Mouse (Mus musculus): Measurements from ENCODE around the gene Slc13a1. TPM values are rescaled to one million over a fixed set of nuclear protein-coding genes. Genes with fewer than 3 reads are reported as not detected.
A peak's percentile ranks its signal among the peaks of the same experiment; 100 is the strongest.
"Not testable (repeated sequence)": the region's sequence is repeated elsewhere in the genome, so short reads cannot be mapped to it uniquely, and the experiment has no call there.

The Slc13a1 gene
- polyA plus RNA-seq (2017; shearing (Covaris generic)): not detected

- no peak for ATAC-seq
Observed at GRCm38 (mm10) chr6:24167734-24168327, at the start of gene Slc13a1. Gene Slc13a1, minus strand, starts transcription at chr6:24168092.

- no peak for ATAC-seq
Observed at GRCm38 (mm10) chr6:24207866-24208265, 40.0 kb upstream of the Slc13a1 start.

GRCm38 (mm10) chr6:24202226-24202625 is 34.3 kb upstream of the Slc13a1 start:
- no peak for ATAC-seq

GRCm38 (mm10) chr6:24200644-24201484 is 33.0 kb upstream of the Slc13a1 start:
- ATAC-seq: no peak

- ATAC-seq: not testable (repeated sequence)
Observed at GRCm38 (mm10) chr6:24197501-24198195, 29.8 kb upstream of the Slc13a1 start.

- not testable (repeated sequence) for ATAC-seq
Observed at GRCm38 (mm10) chr6:24196406-24196805, 28.5 kb upstream of the Slc13a1 start.

- no peak for ATAC-seq
Observed at GRCm38 (mm10) chr6:24183439-24183838, 15.5 kb upstream of the Slc13a1 start.

GRCm38 (mm10) chr6:24175393-24175792 is 7.5 kb upstream of the Slc13a1 start:
- no peak for ATAC-seq

GRCm38 (mm10) chr6:24173951-24174350 is 6.1 kb upstream of the Slc13a1 start:
- ATAC-seq: no peak

- ATAC-seq: no peak
Observed at GRCm38 (mm10) chr6:24172736-24173135, 4.8 kb upstream of the Slc13a1 start.

- peak; percentile 70 for ATAC-seq
Observed at GRCm38 (mm10) chr6:24166772-24167171, 1.1 kb downstream of the Slc13a1 start.

GRCm38 (mm10) chr6:24165249-24165648 is 2.6 kb downstream of the Slc13a1 start:
- ATAC-seq: no peak

- no peak for ATAC-seq
Observed at GRCm38 (mm10) chr6:24159795-24160194, 8.1 kb downstream of the Slc13a1 start.

- no peak for ATAC-seq
Observed at GRCm38 (mm10) chr6:24154901-24155300, 13.0 kb downstream of the Slc13a1 start.

GRCm38 (mm10) chr6:24132951-24133350 is 34.9 kb downstream of the Slc13a1 start:
- no peak for ATAC-seq

GRCm38 (mm10) chr6:24122632-24123031 is 45.3 kb downstream of the Slc13a1 start:
- no peak for ATAC-seq

GRCm38 (mm10) chr6:24111614-24112013 is 56.3 kb downstream of the Slc13a1 start:
- no peak for ATAC-seq

GRCm38 (mm10) chr6:24108471-24108870 is 59.4 kb downstream of the Slc13a1 start:
- ATAC-seq: no peak

- no peak for ATAC-seq
Observed at GRCm38 (mm10) chr6:24106157-24106556, 61.7 kb downstream of the Slc13a1 start.

GRCm38 (mm10) chr6:24105681-24106080 is 62.2 kb downstream of the Slc13a1 start:
- ATAC-seq: no peak

GRCm38 (mm10) chr6:24101281-24101680 is 66.6 kb downstream of the Slc13a1 start:
- ATAC-seq: no peak

GRCm38 (mm10) chr6:24100705-24101104 is 67.2 kb downstream of the Slc13a1 start:
- no peak for ATAC-seq

- no peak for ATAC-seq
Observed at GRCm38 (mm10) chr6:24097400-24097799, 70.5 kb downstream of the Slc13a1 start.

Data from inflammation-experienced regulatory T-cells, adult 6 months (primary cell).